Mouse (Mus musculus) A20 (cell line): ENCODE measurements at regions not wholly inside any gene's neighbourhood (a gene's known extent, or its start where the extent isn't known, plus 50 kb on each side); places are given as distances from the start of the nearest gene placed in this dataset.
"Not testable (repeated sequence)": the region's sequence is repeated elsewhere in the genome, so short reads cannot be mapped to it uniquely, and the experiment has no call there.

Experiments used
- DNase-seq: peaks from one replicate; pipeline ENCODE4 v3.0.0-alpha.2; 2011; ENCODE audit warnings: low read depth, low spot score

DNA sequence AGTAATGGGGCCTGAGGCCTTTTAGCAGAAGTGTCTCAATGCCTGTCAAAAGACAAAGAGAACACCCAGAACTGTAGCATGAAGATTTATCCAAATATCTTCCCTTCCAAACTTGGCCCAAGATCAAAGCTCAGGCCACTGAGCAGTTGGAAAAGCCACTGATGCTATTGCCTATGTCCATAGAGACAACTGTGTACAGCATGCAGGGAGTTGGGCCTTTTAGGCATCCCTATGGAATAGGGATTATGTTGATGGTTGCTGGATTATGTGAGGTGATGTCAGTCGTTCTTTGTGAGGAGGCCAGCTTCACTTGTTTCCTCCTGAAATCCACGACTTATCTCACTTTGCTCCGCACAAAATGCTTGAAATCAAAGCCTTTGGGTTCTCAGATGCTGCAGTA is 153.1 kb upstream of the Gm17728 start:
- DNase-seq, result no peak

DNA sequence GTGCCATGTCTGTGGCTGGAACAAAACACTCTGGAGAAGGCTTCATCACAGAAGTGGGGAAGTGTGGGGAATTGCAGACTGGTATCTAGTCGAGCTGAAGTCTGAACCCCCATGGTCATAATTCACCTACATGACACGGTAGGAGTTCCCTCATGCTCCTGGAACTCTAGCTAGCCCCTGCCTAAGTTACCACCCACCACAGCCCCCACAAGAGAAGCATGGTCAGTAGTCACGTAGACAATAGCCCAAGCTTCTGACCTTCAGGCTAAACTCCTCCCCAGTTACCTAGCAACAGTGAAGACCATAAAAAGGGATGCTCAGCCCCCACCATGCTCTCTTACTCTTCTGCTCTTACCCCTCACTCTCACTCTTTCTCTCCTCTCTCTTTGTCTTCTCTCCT is 143.8 kb upstream of the Gm17728 start:
- DNase-seq, result not testable (repeated sequence)

DNA sequence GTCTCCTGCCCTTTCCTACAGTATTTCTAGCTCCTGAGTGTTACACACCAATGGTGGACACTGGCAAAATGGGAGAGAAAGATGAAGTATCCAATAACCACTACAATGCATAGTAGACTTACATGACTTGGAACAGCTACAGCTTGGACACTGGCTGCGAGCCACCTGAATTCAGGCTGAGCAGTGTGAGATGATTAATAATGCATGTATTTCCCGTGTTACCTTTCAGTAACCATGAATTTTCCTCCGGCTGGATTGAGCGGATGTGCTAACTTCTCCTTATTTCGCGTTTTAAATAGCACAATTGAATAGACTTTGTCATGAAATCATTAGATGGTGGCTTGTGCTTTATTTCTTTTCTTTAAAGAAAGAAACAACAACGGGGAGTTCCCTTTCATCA is 142.4 kb upstream of the Gm17728 start:
- DNase-seq, result no peak

DNA sequence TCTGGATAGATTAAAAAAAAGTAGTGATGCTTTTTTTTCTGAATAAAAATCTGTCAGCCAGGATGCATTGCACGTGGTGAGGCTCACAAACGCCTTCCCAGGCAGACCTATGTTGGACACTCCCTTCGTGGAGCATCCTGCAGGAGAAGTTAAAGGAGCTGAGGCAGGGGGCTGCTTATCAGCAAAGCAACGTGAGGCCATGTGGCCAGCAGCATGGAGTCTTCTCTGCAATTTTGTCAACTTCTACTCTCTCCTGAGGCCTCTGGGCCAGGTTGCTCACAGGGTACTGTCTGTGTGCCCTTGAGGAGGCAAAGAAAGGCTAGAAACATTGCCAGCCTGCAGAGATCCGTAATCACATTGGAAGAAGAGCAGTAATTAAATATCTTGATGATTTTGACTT is 140.0 kb upstream of the Gm17728 start:
- DNase-seq, result no peak

DNA sequence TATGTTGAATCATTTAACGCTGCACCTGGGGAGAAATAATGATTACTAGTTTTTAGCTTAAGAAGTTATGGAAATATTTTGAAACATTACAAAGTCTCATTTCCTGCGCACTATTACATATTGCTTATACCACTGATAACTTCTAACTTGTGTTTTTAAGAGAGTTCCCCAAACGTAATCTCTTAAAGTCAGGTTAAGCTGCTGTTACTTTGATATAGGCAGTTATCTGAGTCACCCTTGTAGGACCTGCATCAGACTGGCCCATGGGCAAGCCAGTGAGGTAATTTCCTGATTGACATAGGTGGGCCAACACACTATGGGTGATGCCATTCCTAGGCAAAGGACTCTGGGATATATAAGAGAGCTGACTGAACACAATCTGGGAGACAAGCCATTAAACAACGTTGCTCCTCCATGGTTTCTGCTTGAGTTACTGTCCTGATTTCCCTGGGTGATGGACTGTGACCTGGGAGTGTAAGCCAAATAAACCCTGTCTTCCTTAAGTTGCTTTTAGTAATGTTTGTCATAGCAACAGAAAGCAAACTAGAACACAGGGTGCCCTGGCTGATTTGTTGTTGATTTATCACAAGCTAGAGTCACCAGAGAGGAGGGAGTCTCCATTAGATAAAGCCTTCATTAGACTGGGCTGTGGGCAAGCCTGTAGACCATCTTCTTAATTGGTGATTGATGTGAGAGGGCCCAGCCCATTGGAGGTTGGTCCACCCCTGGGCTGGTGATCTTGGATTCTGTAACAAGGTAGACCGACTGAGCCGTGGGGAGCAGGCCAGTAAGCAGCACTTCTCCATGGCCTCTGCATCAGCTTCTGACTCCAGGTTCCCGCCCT is 139.3 kb upstream of the Gm17728 start:
- no peak for DNase-seq

DNA sequence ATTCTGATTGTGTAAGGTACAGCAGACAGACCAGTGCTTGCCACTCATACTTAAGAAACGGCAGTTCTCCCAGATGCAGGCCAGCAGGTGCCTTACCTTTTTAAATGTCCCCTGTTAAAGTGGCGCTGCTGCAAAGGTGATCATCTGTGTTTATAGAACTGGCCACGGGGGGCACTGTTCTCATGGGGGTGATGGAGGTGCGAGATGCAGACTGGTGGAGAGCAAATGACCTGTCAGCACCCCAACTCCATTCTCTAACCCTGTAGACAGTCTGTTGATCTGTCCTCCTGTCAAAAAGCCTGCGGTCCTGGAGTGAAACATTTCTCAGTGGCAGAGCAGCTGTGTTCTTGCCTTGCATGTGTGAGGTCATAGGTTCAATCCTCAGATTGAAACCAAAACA is 135.4 kb upstream of the Gm17728 start:
- no peak for DNase-seq

DNA sequence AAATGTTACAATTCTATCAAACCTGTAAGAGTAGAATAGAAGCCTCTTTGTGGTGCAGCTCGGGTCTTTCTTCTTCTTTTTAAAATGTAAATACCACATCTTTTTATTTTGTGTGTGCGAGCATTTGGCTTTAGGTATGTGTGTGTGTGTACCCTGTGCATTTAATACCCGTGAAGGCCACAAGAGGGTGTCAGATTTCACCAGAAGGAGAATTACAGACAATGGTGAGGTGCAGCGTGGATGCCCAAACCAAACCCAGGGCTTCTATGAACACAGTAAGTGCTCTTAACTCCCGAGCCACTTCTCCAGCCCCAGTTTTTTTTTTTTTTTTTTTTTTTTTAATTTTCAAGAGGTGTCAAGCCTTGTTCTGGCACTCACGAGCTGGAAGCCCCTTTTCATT is 135.0 kb upstream of the Gm17728 start:
- no peak for DNase-seq

DNA sequence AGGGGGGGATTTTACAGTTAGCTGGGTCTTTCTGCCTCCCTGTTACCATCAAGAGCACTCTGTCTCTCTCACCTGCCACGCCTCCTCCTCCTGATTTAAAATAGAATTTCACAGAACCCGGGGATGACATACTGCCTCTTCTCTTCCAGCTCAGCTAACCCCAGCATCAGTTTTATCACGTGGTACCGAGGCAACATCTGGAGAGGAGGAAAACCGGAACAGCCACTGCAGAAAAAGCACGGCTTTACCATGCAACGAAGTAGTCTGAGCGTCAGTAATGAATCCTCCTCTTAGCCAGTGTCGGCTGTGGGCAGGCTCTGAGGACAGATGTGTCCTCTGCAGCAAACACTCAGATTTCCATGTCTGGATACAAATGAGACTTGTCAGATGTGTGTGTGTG is 134.2 kb upstream of the Gm17728 start:
- no peak for DNase-seq

DNA sequence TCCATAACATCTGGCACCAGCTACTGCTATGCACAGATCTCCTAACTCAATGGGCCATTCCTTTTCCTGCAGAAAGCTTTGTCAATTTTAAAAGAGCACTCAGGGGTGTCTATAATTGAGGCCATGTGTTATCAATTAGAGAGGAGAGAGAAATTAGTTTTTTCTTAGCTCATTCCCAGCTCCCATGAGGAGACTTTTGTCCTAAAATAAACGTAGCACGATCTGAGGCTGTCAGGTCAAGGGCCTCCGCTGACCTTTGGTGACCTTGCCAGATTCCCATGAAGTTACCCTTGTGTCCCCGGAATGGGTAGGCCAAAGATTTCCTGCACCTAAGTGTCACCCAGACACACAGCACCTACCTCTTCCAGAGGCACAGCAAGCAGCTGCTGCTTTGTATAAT is 130.3 kb upstream of the Gm17728 start:
- DNase-seq, result no peak

DNA sequence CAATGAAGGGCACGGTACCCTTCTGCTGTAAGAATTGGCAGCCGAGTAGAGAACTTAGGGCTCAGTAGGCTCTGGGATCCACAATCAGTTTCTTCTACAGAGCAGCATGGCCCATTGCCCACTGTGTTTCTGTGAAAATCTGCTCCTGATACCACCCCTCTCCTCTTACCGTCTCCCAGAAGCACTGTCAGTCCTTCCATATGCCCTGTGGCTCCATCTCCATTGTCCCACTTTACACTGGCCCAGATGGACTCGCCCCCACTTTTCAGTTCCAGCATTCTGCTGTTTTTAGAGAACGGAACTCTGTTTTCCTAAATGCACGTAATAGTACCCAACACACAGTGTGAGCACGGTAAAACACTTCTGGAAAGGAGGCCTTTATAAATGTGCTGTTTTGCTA is 129.6 kb upstream of the Gm17728 start:
- DNase-seq, result no peak

DNA sequence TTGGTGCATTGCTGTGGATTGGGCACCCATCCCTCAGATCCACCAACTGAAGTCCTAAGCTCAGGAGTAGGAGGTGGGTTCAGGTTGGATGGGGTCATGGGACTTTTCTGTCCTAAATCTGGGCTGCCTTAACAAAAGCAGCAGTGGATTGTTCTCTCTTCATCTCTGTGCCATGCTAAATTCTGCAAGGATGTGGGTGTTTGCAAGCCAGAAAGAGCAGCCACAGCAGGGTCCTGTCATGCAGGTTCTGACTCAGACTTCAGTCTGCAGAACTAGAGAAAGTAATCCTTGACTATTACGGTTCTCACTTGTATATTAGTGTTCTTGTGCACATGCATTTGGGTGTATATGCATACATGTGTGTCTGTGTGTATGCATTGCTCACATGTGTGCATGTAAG is 125.5 kb upstream of the Gm17728 start:
- DNase-seq, result no peak

DNA sequence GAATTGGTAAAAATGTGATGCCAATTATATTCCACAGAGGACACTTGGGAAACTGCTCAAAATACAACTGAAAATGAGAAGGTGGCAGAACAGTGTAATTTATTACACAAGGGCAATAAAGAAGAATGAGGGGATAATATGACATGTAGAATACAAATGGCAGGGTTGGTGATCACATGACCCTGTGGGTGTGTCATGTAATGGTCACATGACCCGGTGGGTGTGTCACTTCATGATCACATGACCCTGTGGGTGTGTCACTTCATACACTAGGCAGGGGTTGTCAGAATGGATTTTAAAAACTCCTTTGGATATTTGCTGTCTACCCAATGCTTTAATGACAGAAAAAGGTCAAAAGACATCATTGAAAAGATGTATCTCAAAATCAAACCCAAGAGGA is 123.6 kb upstream of the Gm17728 start:
- no peak for DNase-seq

DNA sequence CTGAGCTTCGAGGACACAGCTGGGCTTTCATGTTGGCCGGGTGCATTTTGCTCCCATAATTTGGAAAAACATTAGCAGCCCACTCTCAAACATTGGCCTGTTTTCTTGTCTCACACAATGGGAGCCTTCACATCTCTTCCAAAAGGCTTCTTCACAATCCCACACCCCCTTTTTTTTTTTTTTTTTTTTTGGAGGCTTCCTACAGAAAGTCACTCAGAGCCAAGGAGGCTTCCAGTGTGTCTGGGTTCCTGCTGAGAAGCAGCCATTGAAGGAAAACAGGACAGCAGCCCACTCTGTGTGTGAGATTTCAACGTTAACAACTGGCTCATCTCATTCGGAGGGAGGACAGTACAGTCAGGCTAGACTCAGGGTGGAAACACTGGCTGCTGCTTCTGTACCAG is 120.8 kb upstream of the Gm17728 start:
- no peak for DNase-seq

DNA sequence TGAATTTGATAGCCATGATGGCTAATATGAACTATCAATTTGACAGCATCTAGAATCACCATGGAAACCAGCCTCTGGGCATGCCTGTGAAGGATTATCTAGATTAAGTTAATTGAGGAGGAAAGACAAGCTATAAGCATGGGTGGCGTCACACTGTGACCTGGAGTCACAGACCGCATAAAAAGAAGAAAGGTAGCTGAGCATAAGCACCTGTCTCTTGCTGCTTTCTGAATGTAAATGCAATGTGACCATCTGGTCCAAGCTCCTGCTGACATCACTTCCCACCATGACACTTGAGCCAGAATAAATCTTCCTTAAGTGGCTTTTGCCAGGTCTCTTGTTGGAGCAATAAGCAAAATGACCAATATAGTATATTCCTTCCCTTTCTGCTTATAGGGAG is 113.4 kb upstream of the Gm17728 start:
- DNase-seq, result no peak

DNA sequence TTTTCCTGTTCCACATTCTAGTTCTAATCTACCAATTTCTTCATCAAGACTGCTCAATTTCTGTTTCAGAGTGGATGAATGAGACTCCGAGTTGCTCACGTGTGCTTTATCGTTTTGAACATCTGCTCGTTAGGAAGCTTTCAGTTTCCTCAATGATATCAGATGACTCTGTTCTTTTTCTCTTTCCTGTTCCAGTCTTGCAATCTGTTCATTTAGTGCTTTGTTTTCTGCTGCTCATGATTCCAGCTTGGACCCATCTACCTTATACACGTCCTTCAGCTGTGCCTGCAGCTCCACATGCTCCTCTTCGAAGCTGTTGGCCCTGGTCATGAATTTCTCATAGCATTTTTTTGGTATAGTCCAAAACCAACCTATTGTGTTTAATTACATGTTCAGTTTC is 99.1 kb upstream of the Gm17728 start:
- no peak for DNase-seq

DNA sequence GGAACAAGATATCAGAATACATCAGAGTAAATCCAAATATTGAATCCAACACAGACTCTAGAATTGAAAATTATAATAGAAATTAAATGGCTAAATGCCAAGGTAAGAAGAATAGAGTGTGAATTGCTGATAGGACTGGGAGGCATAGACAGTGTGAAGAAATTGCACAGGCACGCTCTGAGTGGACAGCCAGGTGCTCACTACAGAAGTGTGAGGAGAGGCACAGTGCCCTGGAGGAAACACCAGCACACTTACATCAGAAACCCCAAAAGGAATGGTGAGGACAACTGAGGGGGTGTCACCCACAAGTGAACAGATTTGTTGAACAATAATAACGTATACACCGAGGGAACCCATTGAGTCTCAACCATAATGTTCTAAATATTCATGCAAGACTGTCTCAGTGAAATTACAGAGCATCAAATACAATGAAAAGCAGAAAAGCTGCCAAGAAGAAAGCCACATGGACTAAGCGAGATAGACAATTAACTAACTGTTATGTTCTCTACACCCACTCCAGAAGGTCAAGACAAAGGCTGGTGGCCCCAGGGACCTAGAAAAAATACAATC is 92.9 kb upstream of the Gm17728 start:
- no peak for DNase-seq

DNA sequence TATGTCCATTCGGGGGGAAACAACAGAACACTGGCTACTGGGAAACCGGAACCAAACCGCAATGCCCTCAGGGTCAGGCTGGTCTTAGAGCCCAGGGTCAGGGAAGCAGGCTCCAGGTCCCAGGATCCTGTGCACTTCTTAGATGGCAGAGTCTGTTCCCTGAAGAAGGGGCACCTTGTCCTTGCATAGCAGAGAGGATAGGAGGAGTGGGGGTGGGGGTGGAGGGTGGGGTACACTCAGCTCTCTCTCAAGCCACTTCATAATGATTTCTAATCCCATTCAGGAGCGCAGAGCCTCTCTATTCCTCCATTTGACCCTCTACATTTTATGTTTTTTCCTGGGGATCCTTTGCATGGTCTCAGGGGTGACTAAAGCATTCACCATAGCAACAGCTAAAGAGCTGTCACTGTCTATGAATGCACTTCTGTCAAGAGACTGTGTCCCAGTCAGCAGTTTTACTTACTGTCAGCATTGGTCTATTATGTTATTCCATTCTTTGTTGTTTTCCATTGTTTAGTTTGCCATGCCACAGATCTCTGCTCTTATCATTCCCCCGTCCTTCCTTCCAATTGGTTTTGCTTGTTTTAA is 64.2 kb upstream of the Gm17728 start:
- DNase-seq, result no peak
